Comparison of ENCODE assay signal across 9 mouse cellular contexts in the genomic region with DNA sequence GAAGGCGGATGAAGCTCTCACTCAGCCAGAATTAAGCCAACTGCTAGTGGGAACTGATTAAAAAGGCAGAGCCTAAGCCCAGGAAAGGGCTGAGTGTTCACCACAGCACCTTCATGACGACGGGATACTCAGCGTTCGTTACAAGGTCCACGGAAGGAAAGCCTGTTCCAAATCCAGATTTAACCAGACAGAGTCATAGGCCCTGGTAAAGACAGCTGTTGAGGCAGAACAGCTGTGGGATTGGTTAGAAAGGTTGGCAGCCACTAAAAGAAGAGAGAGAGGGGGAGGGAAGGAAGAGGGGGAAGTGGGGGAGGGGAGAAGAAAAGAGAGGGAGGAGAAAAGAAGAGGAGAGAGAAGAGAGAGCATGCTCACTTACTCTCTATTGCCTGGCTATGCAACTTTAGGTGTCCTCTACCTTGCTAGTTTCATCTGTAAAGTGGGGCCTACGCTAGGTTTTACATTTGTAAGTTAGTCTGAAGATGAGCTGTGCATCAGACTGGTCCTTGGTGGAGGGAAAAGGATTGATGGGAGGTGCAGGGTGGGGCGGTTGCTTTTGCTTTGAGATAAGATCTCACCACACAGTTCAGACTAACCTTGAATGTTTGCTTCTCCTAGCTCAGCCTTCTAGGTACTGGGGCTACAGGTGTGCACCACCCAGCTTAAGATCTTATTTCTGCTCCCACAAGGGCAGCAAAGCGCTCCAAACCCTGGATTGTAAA. TPM values are rescaled to one million over a fixed set of nuclear protein-coding genes. Genes with fewer than 3 reads are reported as not detected.
A peak's percentile ranks its signal among the peaks of the same experiment; 100 is the strongest.
DNase-seq lines count a peak whose midpoint lies in the region; ATAC-seq and TF ChIP-seq lines count a peak whose summit lies in the region.
"Had no signal": no experiment of that assay in that cellular context is flagged by ENCODE, and none has a peak within 500 bp of the region (broad histone marks: within the 10 kb centered on the region; RNA-seq: fewer than 3 reads in every experiment).

No protein-coding gene starts in this region.

- no peak overlapping the region for H3K4me3 ChIP-seq in heart, embryonic 15.5 days
- no peak overlapping the region for H3K4me3 ChIP-seq in heart, embryonic 12.5 days
- no peak overlapping the region for H3K4me3 ChIP-seq in forebrain, embryonic 15.5 days
- H3K4me3 ChIP-seq in myocyte = no peak overlapping the region
- H3K4me3 ChIP-seq: midbrain, embryonic 12.5 days had no signal

- H3K79me2 ChIP-seq in myocyte (ENCODE audit: control insufficient read depth, insufficient read depth) = peaks cover 48% of the 10 kb centered on the region

- H3K27ac ChIP-seq in heart, embryonic 15.5 days = peak overlapping the region; percentile 58
- no peak overlapping the region for H3K27ac ChIP-seq in heart, embryonic 12.5 days (ENCODE audit: poor library complexity, severe bottlenecking)
- peak overlapping the region; percentile 64 for H3K27ac ChIP-seq in forebrain, embryonic 15.5 days (replicated peaks)
- H3K27ac ChIP-seq: midbrain, embryonic 12.5 days had no signal

- no peak for ATAC-seq in heart, embryonic 15.5 days (replicated peaks; ENCODE audit: insufficient number of reproducible peaks, insufficient read depth, low FRiP score, low read depth)
- ATAC-seq in heart, embryonic 12.5 days (ENCODE audit: insufficient number of reproducible peaks, low FRiP score) = no peak
- no peak for ATAC-seq in forebrain, embryonic 15.5 days (replicated peaks)
- no peak for ATAC-seq in megakaryocyte, adult 5-6 weeks (ENCODE audit: poor library complexity, severe bottlenecking)

- 66% methylated on average over 9 of the region's 9 CpGs for WGBS in heart, embryonic 15.5 days
- WGBS in heart, embryonic 12.5 days = 76% methylated on average over 9 of the region's 9 CpGs
- WGBS in forebrain, embryonic 15.5 days = 65% methylated on average over 9 of the region's 9 CpGs

- H3K36me3 ChIP-seq in heart, embryonic 15.5 days = no peaks in the 10 kb centered on the region
- no peaks in the 10 kb centered on the region for H3K36me3 ChIP-seq in heart, embryonic 12.5 days
- H3K36me3 ChIP-seq in forebrain, embryonic 15.5 days = no peaks in the 10 kb centered on the region
- H3K36me3 ChIP-seq in myocyte (ENCODE audit: control insufficient read depth, insufficient read depth) = peaks cover 8% of the 10 kb centered on the region
- H3K36me3 ChIP-seq: midbrain, embryonic 12.5 days had no signal

- H3K9me3 ChIP-seq in heart, embryonic 15.5 days (replicated peaks) = no peaks in the 10 kb centered on the region
- H3K9me3 ChIP-seq in heart, embryonic 12.5 days (replicated peaks) = no peaks in the 10 kb centered on the region
- no peaks in the 10 kb centered on the region for H3K9me3 ChIP-seq in forebrain, embryonic 15.5 days
- H3K9me3 ChIP-seq: midbrain, embryonic 12.5 days had no signal

- peak; percentile 54 for DNase-seq in CD4-positive, CD25-positive, alpha-beta regulatory T cell, adult 2 months (ENCODE audit: low read depth, low spot score)
- DNase-seq in left cerebral cortex, adult 11 months (ENCODE audit: low spot score) = no peak
- DNase-seq in adrenal gland, postnatal 14 days = no peak

- TF ChIP-seq POLR2A in myocyte (IDR thresholded peaks at IDR 0.05; ENCODE audit: insufficient read length, low read depth) = peak; percentile 40

- no peak overlapping the region for H3ac ChIP-seq in myocyte (ENCODE audit: control insufficient read depth, insufficient read length)

- peaks cover 86% of the 10 kb centered on the region for H3K4me1 ChIP-seq in heart, embryonic 15.5 days (replicated peaks)
- peaks cover 65% of the 10 kb centered on the region for H3K4me1 ChIP-seq in heart, embryonic 12.5 days (replicated peaks)
- H3K4me1 ChIP-seq in forebrain, embryonic 15.5 days = peaks cover 51% of the 10 kb centered on the region

- H3K4me2 ChIP-seq in heart, embryonic 15.5 days = no peak overlapping the region
- H3K4me2 ChIP-seq in heart, embryonic 12.5 days = no peak overlapping the region
- H3K4me2 ChIP-seq in forebrain, embryonic 15.5 days (replicated peaks) = no peak overlapping the region
- peak overlapping the region; percentile 94 for H3K4me2 ChIP-seq in myocyte (ENCODE audit: low read depth)
- H3K4me2 ChIP-seq: midbrain, embryonic 12.5 days had no signal

- peaks cover 43% of the 10 kb centered on the region for H3K27me3 ChIP-seq in heart, embryonic 15.5 days
- H3K27me3 ChIP-seq in heart, embryonic 12.5 days (replicated peaks) = peaks cover 64% of the 10 kb centered on the region
- no peaks in the 10 kb centered on the region for H3K27me3 ChIP-seq in forebrain, embryonic 15.5 days
- H3K27me3 ChIP-seq in myocyte (ENCODE audit: control insufficient read depth, insufficient read depth, insufficient read length) = no peaks in the 10 kb centered on the region

- no peak overlapping the region for H3K9ac ChIP-seq in heart, embryonic 15.5 days
- no peak overlapping the region for H3K9ac ChIP-seq in heart, embryonic 12.5 days
- no peak overlapping the region for H3K9ac ChIP-seq in forebrain, embryonic 15.5 days (replicated peaks)
- H3K9ac ChIP-seq: midbrain, embryonic 12.5 days had no signal

TF ChIP-seq in myocyte, 11 proteins besides CTCF, POLR2A, EP300 and RAD21:
- TF ChIP-seq TCF12 (IDR thresholded peaks at IDR 0.05; ENCODE audit: insufficient read depth, poor library complexity, severe bottlenecking) = peak; percentile 90
- no peak for TF ChIP-seq MAX (IDR thresholded peaks at IDR 0.05; ENCODE audit: low read depth)
- no peak for TF ChIP-seq CEBPB (IDR thresholded peaks at IDR 0.05; ENCODE audit: insufficient read depth, poor library complexity, severe bottlenecking)
- TF ChIP-seq USF1 (IDR thresholded peaks at IDR 0.05; ENCODE audit: low read depth) = no peak
- TF ChIP-seq E2F4 (IDR thresholded peaks at IDR 0.05; ENCODE audit: insufficient read depth) = no peak
- TF ChIP-seq MYOD1 (IDR thresholded peaks at IDR 0.05; ENCODE audit: control insufficient read depth in 1 of 3, insufficient read length in 2 of 3, low read depth in 2 of 3) = peak; percentile 91 to 92 (median 91)
- TF ChIP-seq REST (IDR thresholded peaks at IDR 0.05; ENCODE audit: insufficient read depth, insufficient read length) = no peak
- no peak for TF ChIP-seq SRF (IDR thresholded peaks at IDR 0.05; ENCODE audit: control insufficient read depth, insufficient read length, low read depth)
- peak; percentile 34 for TF ChIP-seq TCF3 (IDR thresholded peaks at IDR 0.05; ENCODE audit: insufficient read length, low read depth)
- peak; percentile 39 to 95 (median 77) for TF ChIP-seq MYOG (IDR thresholded peaks at IDR 0.05; ENCODE audit: control insufficient read depth in 1 of 3, insufficient read depth in 1 of 3, insufficient read length in 2 of 3, low read depth in 2 of 3)
- TF ChIP-seq POLR2AphosphoS2 (IDR thresholded peaks at IDR 0.05; ENCODE audit: insufficient read length, low read depth) = no peak

RNA-seq across cellular contexts. Expression of gene Pdlim4, which starts 5.9 kb away (rescaled TPM):
- polyA plus RNA-seq in heart, embryonic 15.5 days (2015; fragmentation: Nextera tagmentation; extraction: Ambion mirVana) = 11.4 and 20.8 TPM in 2 replicates
- 7.1 and 7.3 TPM in 2 replicates for polyA plus RNA-seq in heart, embryonic 12.5 days (2016; fragmentation: Nextera tagmentation; extraction: Ambion mirVana)
- polyA plus RNA-seq in forebrain, embryonic 15.5 days (2015; fragmentation: Nextera tagmentation; extraction: Ambion mirVana) = 42.8 TPM in 2 replicates
- 469 TPM for polyA plus RNA-seq in myocyte (2012; fragmentation: generic; extraction: Trizol)
- total RNA-seq in megakaryocyte, adult 5-6 weeks (2015) = 0.33 and 0.82 TPM in 2 replicates
- total RNA-seq in megakaryocyte, adult 5-6 weeks (2017) = 0.77 and 3.9 TPM in 2 replicates
- total RNA-seq in adrenal gland, postnatal 14 days (2021) = 12.6 and 15.0 TPM in 2 replicates

RNA-seq across cellular contexts. Expression of gene Slc22a4, which starts 35.0 kb away (rescaled TPM):
- polyA plus RNA-seq in heart, embryonic 15.5 days (2015; fragmentation: Nextera tagmentation; extraction: Ambion mirVana) = 0.83 and 1.1 TPM in 2 replicates
- 4.0 and 4.3 TPM in 2 replicates for polyA plus RNA-seq in heart, embryonic 12.5 days (2016; fragmentation: Nextera tagmentation; extraction: Ambion mirVana)
- 1.1 and 1.2 TPM in 2 replicates for polyA plus RNA-seq in forebrain, embryonic 15.5 days (2015; fragmentation: Nextera tagmentation; extraction: Ambion mirVana)
- polyA plus RNA-seq in myocyte (2012; fragmentation: generic; extraction: Trizol) = 2.0 TPM
- total RNA-seq in megakaryocyte, adult 5-6 weeks (2015) = 6.8 and 11.0 TPM in 2 replicates
- total RNA-seq in megakaryocyte, adult 5-6 weeks (2017) = 8.0 and 8.5 TPM in 2 replicates
- 3.5 and 7.2 TPM in 2 replicates for total RNA-seq in adrenal gland, postnatal 14 days (2021)

RNA-seq across cellular contexts. Expression of gene P4ha2, which starts 37.0 kb away (rescaled TPM):
- polyA plus RNA-seq in heart, embryonic 15.5 days (2015; fragmentation: Nextera tagmentation; extraction: Ambion mirVana) = 46.0 and 54.6 TPM in 2 replicates
- 56.5 and 62.1 TPM in 2 replicates for polyA plus RNA-seq in heart, embryonic 12.5 days (2016; fragmentation: Nextera tagmentation; extraction: Ambion mirVana)
- polyA plus RNA-seq in forebrain, embryonic 15.5 days (2015; fragmentation: Nextera tagmentation; extraction: Ambion mirVana) = 6.0 and 6.7 TPM in 2 replicates
- polyA plus RNA-seq in myocyte (2012; fragmentation: generic; extraction: Trizol) = 89.0 TPM
- total RNA-seq in megakaryocyte, adult 5-6 weeks (2015) = not detected in 2 replicates
- total RNA-seq in megakaryocyte, adult 5-6 weeks (2017) = not detected in 2 replicates
- total RNA-seq in adrenal gland, postnatal 14 days (2021) = 24.3 and 28.3 TPM in 2 replicates

Comparison
In these comparisons a context has a peak if more than half of its experiments do, and no peak if none do; other contexts are left out.
1. RNA of gene Pdlim4, which starts 5.9 kb away (polyA plus RNA-seq): 469 TPM in myocyte (single experiment); 42.8 TPM in forebrain, embryonic 15.5 days, 11.4 to 20.8 TPM in heart, embryonic 15.5 days and 7.1 to 7.3 TPM in heart, embryonic 12.5 days; every median in the first group is over 10 times any median in the second.